Mouse (Mus musculus) spleen, embryonic (tissue): Measurements from ENCODE around the gene Lrcol1.

Experiments
- CTCF ChIA-PET: fragments of 350-600 bp; sonication (Branson Sonifier 250); formaldehyde crosslinking; loops from one replicate; lab custom pipeline; 2022; lab: Charles Lee

The Lrcol1 gene

DNA sequence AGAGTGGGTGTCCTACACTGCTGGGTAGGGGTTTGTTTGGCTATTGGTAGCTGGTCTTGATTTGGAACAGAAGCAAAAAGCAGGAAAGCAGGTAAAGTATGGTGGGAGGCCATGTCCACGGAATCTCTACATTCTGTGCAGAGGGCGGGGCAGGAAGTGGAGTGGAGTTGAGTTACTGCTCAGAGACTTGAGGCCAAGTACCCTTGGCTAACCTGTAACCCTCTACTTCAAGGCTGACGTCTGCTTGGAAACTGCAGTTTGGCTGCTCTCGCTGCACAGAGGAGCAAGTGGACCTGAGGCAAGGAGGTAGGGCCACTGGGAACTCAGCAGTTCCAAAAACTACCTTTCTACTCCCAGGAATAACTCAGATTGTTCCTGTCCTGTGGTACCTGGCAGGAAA, at the start of gene Lrcol1:
Gene Lrcol1 (plus strand): TSS at position 207 of the 400 bp plus-strand sequence.
- CTCF ChIA-PET = no interaction called here

DNA sequence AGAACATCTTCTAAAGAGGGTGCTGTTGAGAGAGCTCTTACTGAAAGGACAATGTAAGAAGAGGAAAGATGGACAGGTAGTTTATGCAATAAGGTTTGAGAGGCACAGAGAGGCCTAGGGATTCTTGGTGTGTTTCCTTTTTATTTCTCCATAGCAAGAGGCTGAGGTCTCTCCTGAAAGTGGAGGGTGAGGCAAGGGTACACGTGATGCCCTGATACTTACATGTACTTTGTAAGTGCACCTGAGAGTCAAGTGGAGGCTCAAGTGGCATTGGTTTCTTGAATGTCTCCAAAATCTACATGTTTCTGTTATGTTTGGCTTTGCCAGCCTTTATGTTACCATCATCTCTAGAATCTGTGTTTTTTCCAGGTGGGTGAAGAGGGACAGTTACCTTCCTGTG, 47.9 kb upstream of the Lrcol1 start:
- CTCF ChIA-PET = no interaction called here

- CTCF ChIA-PET = no interaction called here
These were observed 43.9 kb upstream of the Lrcol1 start for GRCm38 (mm10) chr5:110300591-110300990.

- CTCF ChIA-PET = no interaction called here
These were observed 35.7 kb upstream of the Lrcol1 start for GRCm38 (mm10) chr5:110308861-110309260.

GRCm38 (mm10) chr5:110313127-110313526, 31.4 kb upstream of the Lrcol1 start:
- CTCF ChIA-PET = no interaction called here

DNA sequence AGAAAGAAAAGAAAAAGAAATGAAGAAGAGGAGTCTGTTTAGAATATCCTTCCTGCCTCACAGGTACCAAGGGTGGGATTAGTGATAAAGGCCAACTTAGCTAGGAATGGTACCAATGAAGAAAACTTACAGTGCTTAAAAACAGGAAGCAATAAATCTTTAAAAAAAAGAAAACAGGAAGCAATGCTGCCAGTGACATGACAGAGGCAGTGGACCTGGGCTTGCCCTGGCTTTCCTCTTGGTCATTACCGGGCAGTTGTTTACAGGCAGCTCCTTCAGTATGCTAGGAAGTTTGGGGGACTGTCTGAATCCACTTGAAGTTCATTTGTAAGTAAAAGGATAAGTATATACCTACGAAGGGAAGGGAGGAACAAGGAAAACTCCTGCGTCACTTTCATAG, 14.0 kb upstream of the Lrcol1 start:
- CTCF ChIA-PET = no interaction called here

DNA sequence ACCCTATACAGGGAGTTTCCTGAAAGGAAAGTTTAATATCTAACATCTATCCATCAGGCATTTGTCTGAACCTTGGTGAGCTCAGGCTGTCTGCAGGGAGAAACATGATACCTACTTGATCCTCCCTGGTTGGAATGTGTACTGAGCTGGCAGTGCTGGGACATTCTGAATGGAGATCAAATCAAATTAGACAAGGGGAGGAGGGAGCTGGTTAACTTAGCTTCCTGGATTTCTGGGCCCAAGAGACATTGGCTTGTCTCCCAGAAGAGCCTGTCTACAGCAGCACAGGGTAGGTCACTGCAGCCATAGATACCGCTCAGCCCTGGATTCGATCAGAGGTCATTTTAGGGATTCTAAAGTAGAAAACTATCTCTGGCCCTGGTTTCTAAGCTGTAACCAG, 5.7 kb upstream of the Lrcol1 start:
- CTCF ChIA-PET = no interaction called here

DNA sequence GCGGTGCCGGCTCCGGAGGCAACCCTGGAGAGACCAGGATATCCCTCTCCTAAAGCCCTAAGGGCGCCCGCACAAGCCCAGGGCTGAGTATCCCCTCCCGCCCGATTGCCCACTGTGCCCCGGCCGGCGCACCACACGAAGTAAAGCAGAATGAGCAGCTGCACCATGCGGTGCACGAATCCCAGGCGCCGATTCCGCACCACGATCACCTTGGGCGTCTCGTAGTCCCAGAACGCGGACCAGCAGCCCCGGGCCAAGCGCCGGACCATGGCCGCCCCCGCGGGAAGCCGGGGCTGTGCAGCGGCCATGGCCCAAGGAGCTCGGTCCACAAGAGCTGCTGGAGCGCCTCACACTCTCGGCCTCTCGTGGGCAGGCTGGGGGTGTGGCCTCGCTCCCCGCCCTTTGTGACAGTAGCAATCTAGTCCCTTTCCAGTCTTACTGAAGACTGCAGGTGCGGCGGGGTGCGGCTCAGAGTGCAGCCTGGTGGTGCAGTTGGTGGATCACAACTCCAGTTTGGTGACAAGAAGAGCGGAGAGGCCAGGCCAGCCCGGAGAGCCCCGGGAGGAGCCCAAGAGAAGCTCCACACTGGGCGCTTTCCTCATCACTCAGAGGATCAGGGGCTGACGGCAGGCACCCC, 1.8 kb upstream of the Lrcol1 start, which contains the start of gene P2rx2:
Gene P2rx2 (minus strand): TSS at position 565 of the 637 bp plus-strand sequence.
- CTCF ChIA-PET = interaction anchor here (0.6 kb wide), 1 partner anchor 793 kb away, joined by 3 read pairs; no protein-coding TSS in a partner anchor

DNA sequence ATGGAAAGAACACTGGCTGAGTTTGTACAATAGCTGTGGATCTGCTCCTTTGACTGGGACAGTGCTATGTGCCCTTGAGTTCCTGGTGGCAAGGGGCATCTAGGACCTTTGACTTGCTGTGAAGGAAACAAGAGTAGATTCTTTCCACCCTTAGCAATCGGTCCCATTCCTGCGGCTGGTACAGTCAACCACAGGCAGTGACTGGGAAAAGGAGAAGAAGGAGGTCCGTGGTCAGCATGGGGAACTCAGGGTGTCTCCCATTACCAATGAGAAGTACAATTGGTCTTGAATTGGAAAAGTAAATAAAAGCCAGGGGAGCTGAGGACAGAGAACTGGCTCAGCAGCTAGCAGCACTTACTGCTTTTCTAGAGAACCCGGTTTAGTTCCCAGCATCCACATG, 1.0 kb downstream of the Lrcol1 start:
- CTCF ChIA-PET = interaction anchor here (0.6 kb wide), 1 partner anchor 28 kb away, joined by 4 read pairs; no protein-coding TSS in a partner anchor

DNA sequence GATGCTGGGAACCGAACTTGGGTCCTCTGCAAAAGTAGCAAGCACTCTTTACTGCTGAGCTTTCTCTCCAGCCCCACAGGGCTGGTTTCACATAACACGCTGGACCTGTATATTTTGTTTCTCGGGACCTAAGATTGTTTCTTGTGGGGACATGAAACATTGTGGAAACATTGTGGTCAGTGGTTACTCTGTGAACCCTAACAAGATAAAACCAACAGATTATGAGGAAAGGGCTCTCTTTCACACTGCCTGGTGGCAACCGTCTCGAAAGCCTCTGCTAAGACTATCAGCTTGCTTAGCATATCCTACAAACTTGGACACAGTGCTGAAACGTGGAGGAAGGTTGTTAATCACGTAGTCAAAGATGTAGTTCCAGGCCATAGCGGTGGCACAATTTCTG, 2.5 kb downstream of the Lrcol1 start:
- CTCF ChIA-PET = no interaction called here

GRCm38 (mm10) chr5:110354716-110355115, 10.2 kb downstream of the Lrcol1 start:
- CTCF ChIA-PET = no interaction called here

DNA sequence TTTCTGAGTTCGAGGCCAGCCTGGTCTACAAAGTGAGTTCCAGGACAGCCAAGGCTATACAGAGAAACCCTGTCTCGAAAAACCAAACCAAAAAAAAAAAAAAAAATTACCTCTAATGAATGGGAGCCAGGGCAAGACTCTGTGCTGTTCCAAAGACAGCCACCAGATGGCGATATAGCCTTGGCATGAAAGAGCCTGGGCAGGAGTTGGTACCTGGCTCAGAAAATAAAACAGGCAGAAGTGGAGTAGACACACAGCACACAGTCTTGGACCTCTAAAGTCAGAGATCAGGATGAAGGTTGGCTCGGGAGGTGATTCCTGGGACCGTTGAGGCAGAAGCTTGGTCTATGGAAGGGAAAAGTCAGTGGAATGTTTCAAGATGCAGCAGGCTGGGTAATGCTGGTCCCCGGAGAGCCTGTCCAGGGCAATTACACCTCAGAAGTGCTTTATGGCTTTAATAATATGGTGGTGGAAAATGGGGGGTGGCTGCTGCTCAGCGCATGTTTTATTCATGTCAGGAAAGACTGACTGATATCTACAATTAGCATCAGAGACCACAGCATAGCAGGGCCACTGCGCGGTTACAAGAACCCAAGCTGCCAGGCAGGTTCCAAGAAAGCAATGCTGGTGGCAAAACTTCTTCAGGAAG, 13.1 kb downstream of the Lrcol1 start:
- CTCF ChIA-PET = interaction anchor here (0.5 kb wide), 1 partner anchor 76 kb away, joined by 3 read pairs; no protein-coding TSS in a partner anchor

DNA sequence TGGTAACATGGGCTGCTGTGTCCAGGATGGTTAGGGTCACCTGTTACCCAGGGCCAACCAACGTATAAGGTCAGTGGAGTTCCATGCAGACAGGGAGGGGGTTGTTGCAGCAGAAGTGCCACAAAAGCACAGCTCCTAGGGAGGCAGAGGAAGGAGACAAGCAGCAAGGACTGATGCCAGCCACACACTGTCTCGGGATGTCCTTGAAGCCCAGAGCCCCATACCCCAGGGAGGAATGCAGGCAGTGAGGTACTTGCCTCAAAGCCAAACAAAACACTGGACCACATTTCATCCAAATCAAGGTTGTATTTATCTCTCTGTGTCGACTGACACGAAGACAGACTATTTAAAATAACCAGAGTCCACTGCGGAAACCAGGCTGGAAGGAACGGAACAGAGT, 16.9 kb downstream of the Lrcol1 start:
- CTCF ChIA-PET = no interaction called here

- CTCF ChIA-PET = no interaction called here
These were observed 18.3 kb downstream of the Lrcol1 start for GRCm38 (mm10) chr5:110362813-110363178.

- CTCF ChIA-PET = no interaction called here
These were observed 18.8 kb downstream of the Lrcol1 start for GRCm38 (mm10) chr5:110363179-110363821.

DNA sequence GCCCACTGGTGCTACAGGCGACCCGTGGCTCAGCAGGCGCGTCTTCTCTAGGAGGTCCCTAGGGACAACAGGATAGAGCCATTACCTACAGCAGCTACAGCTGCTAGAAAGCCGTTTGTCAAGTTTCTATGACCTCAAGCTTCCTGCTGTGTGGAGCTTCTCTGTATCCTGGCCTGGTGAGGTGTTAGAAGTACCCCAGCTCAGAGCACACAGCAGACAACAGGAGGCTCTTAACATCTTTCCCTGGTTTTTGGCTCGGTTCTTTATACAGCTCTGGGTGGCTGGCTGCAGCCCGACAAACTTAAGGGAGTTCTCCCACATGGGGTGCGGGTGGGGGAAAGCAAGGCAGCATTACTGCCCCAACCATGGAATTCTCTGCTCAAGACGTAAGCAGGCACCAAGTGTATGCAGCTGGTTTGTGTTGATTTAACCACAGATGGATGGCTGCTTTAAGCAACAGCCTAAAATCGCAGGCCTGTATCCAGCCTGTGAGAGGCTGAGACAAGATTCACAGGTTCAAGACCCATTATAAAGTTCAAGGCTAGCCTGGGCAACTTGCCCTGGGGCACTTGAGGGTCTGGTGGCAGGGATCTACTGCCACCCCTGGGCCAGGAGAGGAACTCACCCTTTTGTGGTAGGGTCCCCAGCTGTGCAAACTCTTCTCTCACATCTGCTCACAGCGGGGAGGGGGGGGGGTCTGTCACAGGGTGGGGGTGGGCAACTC, 19.5 kb downstream of the Lrcol1 start:
- CTCF ChIA-PET = no interaction called here

GRCm38 (mm10) chr5:110376802-110377433, 32.4 kb downstream of the Lrcol1 start:
- CTCF ChIA-PET = interaction anchor here (1.5 kb wide), 1 partner anchor 13 kb away, joined by 4 read pairs; no protein-coding TSS in a partner anchor

DNA sequence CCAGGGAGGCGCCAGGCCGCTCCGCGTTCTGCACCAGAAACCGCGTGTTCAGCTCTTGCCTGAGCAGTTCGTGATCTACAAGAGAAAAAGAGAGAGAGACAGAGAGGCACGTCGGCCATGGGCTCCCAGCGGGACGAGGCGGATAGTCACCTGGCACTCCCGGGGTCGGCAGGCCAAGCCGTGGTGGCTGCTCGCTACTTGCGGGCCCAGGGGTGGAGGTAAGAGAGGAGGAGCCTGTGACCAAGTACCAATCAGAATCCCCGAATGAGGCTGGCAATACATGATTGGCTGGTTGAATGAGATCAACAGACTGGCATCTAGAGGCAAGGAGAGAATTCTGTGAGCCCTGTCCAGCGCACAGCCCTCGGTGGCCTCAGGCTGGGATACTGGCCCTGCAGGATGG, 33.7 kb downstream of the Lrcol1 start:
- CTCF ChIA-PET = no interaction called here

DNA sequence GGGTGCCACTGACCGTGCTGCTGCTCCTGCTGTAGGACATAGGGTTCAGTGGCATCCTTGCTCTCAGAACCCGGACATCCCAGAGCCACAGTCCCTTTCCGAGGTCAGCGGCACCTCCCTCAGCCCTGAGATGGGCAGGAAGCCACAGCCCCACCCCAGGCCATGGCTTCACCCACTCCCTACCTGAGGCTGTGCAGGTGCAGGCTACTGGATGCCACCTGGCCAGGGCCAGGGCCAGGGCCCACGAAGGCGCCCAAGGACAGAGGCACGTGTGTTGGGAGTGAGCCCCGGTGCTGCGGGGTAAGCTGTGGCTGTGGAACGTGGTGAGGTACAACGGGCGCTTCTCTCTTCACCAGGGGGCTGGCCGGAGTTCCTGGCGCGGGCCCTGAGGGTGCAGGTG, 34.6 kb downstream of the Lrcol1 start:
- CTCF ChIA-PET = no interaction called here

- CTCF ChIA-PET = no interaction called here
These were observed 35.3 kb downstream of the Lrcol1 start for GRCm38 (mm10) chr5:110379823-110380222.

GRCm38 (mm10) chr5:110384491-110384890, 40.0 kb downstream of the Lrcol1 start:
- CTCF ChIA-PET = no interaction called here

DNA sequence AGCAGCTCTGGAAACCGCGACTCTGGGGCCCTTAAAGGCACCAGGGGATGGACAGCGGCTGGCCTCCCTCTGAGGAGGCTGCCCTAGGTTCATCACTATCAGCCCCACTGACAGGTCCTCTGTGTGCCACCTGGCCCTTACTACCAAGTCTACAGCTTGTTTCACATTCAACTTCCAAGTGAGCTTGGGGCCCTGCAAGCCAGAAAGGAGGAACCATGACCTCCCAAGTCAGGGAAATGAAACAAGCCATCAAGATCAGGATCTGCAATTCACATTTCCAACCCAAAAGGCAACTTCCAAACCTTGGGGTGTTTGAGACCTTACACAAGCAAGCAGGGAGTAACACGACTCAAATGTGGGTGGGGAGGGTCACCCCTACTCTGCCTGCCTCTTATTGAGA, 40.7 kb downstream of the Lrcol1 start:
- CTCF ChIA-PET = no interaction called here
